Mouse (Mus musculus) MEL (cell line): ENCODE results near the gene Olfr373. TPM values are rescaled to one million over a fixed set of nuclear protein-coding genes. Genes with fewer than 3 reads are reported as not detected.
"Not testable (repeated sequence)": the region's sequence is repeated elsewhere in the genome, so short reads cannot be mapped to it uniquely, and the experiment has no call there.

Source experiments
- DNase-seq: peaks from one replicate; pipeline ENCODE4 v3.0.0; 2011; ENCODE audit warnings: low read depth, low spot score
- H3K27ac ChIP-seq: 2 replicates; pipeline ENCODE4 v1.5.1; 2012; ENCODE audit warnings: low read depth, mild to moderate bottlenecking, control low read depth, low read length, moderate library complexity; ENCODE audit not compliant: control insufficient read depth
- H3K27me3 ChIP-seq, 2 experiments: fragments of 150-350 bp in 1 of 2; sonication (generic) in 1 of 2; 2 replicates each; pipeline ENCODE4 v1.6.1; 2012; ENCODE audit warnings: low read length in 2 of 2, mild to moderate bottlenecking in 2 of 2, improper control_type of control experiment in 1 of 2, moderate library complexity in 1 of 2; ENCODE audit not compliant: insufficient read depth in 2 of 2, control insufficient read depth in 1 of 2
- H3K36me3 ChIP-seq, 2 experiments: 2 replicates each; pipeline ENCODE4 v1.6.1; 2012 to 2014; ENCODE audit warnings: low read length in 2 of 2, improper control_type of control experiment in 1 of 2, inconsistent platforms in 1 of 2, mild to moderate bottlenecking in 1 of 2; ENCODE audit not compliant: insufficient read depth in 2 of 2, control insufficient read depth in 1 of 2
- H3K4me1 ChIP-seq, 2 experiments: fragments of 150-350 bp in 1 of 2; sonication (generic) in 1 of 2; 2 replicates each; pipeline ENCODE4 v1.6.1; 2012; ENCODE audit warnings: low read length in 2 of 2, improper control_type of control experiment in 1 of 2, mild to moderate bottlenecking in 1 of 2; ENCODE audit not compliant: insufficient read depth in 2 of 2, control insufficient read depth in 1 of 2
- H3K4me3 ChIP-seq, 2 experiments: fragments of 150-350 bp in 1 of 2; sonication (generic) in 1 of 2; 2 replicates each; pipeline ENCODE4 v1.5.1; 2012; ENCODE audit warnings: low read depth in 2 of 2, low read length in 2 of 2, mild to moderate bottlenecking in 2 of 2, moderate library complexity in 2 of 2, control low read depth in 1 of 2, improper control_type of control experiment in 1 of 2; ENCODE audit not compliant: control insufficient read depth in 1 of 2, insufficient read depth in 1 of 2
- H3K79me2 ChIP-seq: 2 replicates; pipeline ENCODE4 v1.6.1; 2012; ENCODE audit warnings: mild to moderate bottlenecking, low read length, moderate library complexity; ENCODE audit not compliant: control insufficient read depth, poor library complexity, insufficient read depth
- H3K9ac ChIP-seq: 2 replicates; pipeline ENCODE4 v1.6.1; 2012; ENCODE audit warnings: low read depth, mild to moderate bottlenecking, control low read depth, low read length, moderate library complexity; ENCODE audit not compliant: control insufficient read depth, poor library complexity, severe bottlenecking
- H3K9me3 ChIP-seq: fragments of 150-350 bp; sonication (generic); replicated peaks from 2 replicates; pipeline ENCODE4 v1.6.1; 2012; ENCODE audit warnings: mild to moderate bottlenecking, low read length, improper control_type of control experiment, moderate library complexity; ENCODE audit not compliant: insufficient read depth
- CTCF ChIP-seq, 3 experiments: IDR thresholded peaks in 2 of 3; conservative IDR thresholded peaks in 1 of 3; 2 replicates each; pipeline ENCODE4 v1.5.1; 2011 to 2012; ENCODE audit warnings: low read length in 3 of 3, low read depth in 2 of 3, mild to moderate bottlenecking in 2 of 3, improper control_type of control experiment in 1 of 3, inconsistent platforms in 1 of 3, mixed read lengths in 1 of 3, moderate library complexity in 1 of 3; ENCODE audit not compliant: control insufficient read depth in 1 of 3, insufficient read depth in 1 of 3, poor library complexity in 1 of 3, severe bottlenecking in 1 of 3
- E2F4 ChIP-seq: IDR thresholded peaks from 2 replicates; pipeline ENCODE4 v1.6.1; 2011; ENCODE audit warnings: low read depth, low read length, improper control_type of control experiment, borderline replicate concordance
- ELF1 ChIP-seq: IDR thresholded peaks from 2 replicates; pipeline ENCODE4 v1.6.1; 2014; ENCODE audit warnings: low read depth, mild to moderate bottlenecking, inconsistent platforms, low read length, improper control_type of control experiment, moderate library complexity
- EP300 ChIP-seq, 2 experiments: IDR thresholded peaks; 2 replicates each; pipeline ENCODE4 v1.6.1; 2011; ENCODE audit warnings: improper control_type of control experiment in 2 of 2, low read length in 2 of 2, low read depth in 1 of 2, mild to moderate bottlenecking in 1 of 2
- GABPA ChIP-seq: IDR thresholded peaks from 2 replicates; pipeline ENCODE4 v1.6.1; 2012; ENCODE audit warnings: low read depth, mild to moderate bottlenecking, inconsistent platforms, low read length, improper control_type of control experiment, moderate library complexity
- GATA1 ChIP-seq: IDR thresholded peaks from 2 replicates; pipeline ENCODE4 v1.6.1; 2011; ENCODE audit warnings: low read depth, low read length, improper control_type of control experiment
- HCFC1 ChIP-seq: IDR thresholded peaks from 2 replicates; pipeline ENCODE4 v1.6.1; 2012; ENCODE audit warnings: low read depth, mild to moderate bottlenecking, inconsistent platforms, low read length, improper control_type of control experiment, moderate library complexity
- JUND ChIP-seq: IDR thresholded peaks from 2 replicates; pipeline ENCODE4 v1.6.1; 2011; ENCODE audit warnings: low read depth, mild to moderate bottlenecking, improper control_type of control experiment, low read length
- KAT2A ChIP-seq: conservative IDR thresholded peaks from 2 replicates; pipeline ENCODE4 v1.6.1; 2012; ENCODE audit warnings: low read depth, low read length, improper control_type of control experiment, inconsistent platforms
- MXI1 ChIP-seq: IDR thresholded peaks from 2 replicates; pipeline ENCODE4 v1.6.1; 2011; ENCODE audit warnings: mild to moderate bottlenecking, low read depth, low read length, improper control_type of control experiment
- MYB ChIP-seq: IDR thresholded peaks from 2 replicates; pipeline ENCODE4 v1.6.1; 2011; ENCODE audit warnings: mild to moderate bottlenecking, low read depth, low read length, improper control_type of control experiment
- POLR2AphosphoS5 ChIP-seq: IDR thresholded peaks from 2 replicates; pipeline ENCODE4 v1.6.1; 2012; ENCODE audit warnings: low read depth, borderline replicate concordance, mild to moderate bottlenecking, inconsistent platforms, low read length, moderate library complexity, mixed read lengths
- TCF12 ChIP-seq: IDR thresholded peaks from 2 replicates; pipeline ENCODE4 v1.6.1; 2014; ENCODE audit warnings: low read depth, mild to moderate bottlenecking, inconsistent platforms, low read length, improper control_type of control experiment, moderate library complexity
- USF1 ChIP-seq: IDR thresholded peaks from 2 replicates; pipeline ENCODE4 v1.6.1; 2014; ENCODE audit warnings: low read depth, mild to moderate bottlenecking, inconsistent platforms, low read length, improper control_type of control experiment, moderate library complexity
- USF2 ChIP-seq, 2 experiments: IDR thresholded peaks; 2 replicates each; pipeline ENCODE4 v1.6.1; 2011 to 2012; ENCODE audit warnings: improper control_type of control experiment in 2 of 2, low read length in 2 of 2, borderline replicate concordance in 1 of 2, inconsistent platforms in 1 of 2, low read depth in 1 of 2, mild to moderate bottlenecking in 1 of 2; ENCODE audit not compliant: insufficient read depth in 1 of 2
- ZC3H11A ChIP-seq: IDR thresholded peaks from 2 replicates; pipeline ENCODE4 v1.6.1; 2012; ENCODE audit warnings: low read depth, mild to moderate bottlenecking, inconsistent platforms, low read length, improper control_type of control experiment
- ZKSCAN1 ChIP-seq: IDR thresholded peaks from 2 replicates; pipeline ENCODE4 v1.6.1; 2012; ENCODE audit warnings: low read depth, mild to moderate bottlenecking, inconsistent platforms, low read length, improper control_type of control experiment, moderate library complexity
- ZMIZ1 ChIP-seq: IDR thresholded peaks from 2 replicates; pipeline ENCODE4 v1.6.1; 2012; ENCODE audit warnings: low read depth, mild to moderate bottlenecking, inconsistent platforms, low read length, improper control_type of control experiment, moderate library complexity
- ZNF384 ChIP-seq: IDR thresholded peaks from 2 replicates; pipeline ENCODE4 v1.6.1; 2012; ENCODE audit warnings: low read depth, mild to moderate bottlenecking, inconsistent platforms, low read length, improper control_type of control experiment
- polyA plus RNA-seq, 2 experiments: library from polyadenylated mRNA; stranded (reverse) in 1 of 2; unstranded in 1 of 2; fragments of >175 nt in 1 of 2; fragments of >200 nt in 1 of 2; gene quantifications; 2 replicates each; pipeline versions ENCODE4 v1.2.1 to v1.2.4; 2012; ENCODE audit warnings: low replicate concordance in 2 of 2, low read depth in 1 of 2; ENCODE audit not compliant: insufficient read length in 2 of 2, insufficient read depth in 1 of 2, missing spikeins in 1 of 2
- total RNA-seq: library from RNA; depleted of rRNA; stranded (reverse); fragments of 300-350 nt; gene quantifications from 2 replicates; pipeline ENCODE4 v1.2.3, GENCODE M21; 2012

Olfr373 gene
- total and polyA plus RNA-seq, 3 experiments = 0.04 to 1.0 TPM; not detected in 1

DNA sequence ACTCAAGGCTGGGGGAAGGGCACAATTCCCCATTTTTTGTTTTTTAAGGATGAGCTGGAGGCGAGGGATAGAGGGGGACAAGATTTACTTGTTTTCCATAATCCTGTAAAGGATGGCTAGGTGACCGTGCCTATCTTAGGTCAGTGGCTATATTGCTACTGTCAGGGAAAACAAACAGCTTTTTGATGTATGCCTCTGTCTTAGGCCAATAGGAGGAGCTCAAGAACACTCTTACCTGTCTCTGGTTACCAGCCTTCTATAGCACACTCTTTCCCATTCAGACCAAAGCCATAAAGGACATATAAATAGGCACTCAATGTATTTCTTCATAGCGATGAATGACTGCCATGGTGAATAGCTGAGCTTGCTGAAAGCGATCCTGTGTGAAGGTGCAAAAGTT lies 35.6 kb downstream of the Olfr373 start:
- Histone ChIP-seq H3K79me2 (no peaks in the 10 kb centered on the region), H3K9me3 (no peaks in the 10 kb centered on the region), H3K4me1 (no peaks in the 10 kb centered on the region), H3K4me3 (no peak overlapping the region), H3K36me3 (no peaks in the 10 kb centered on the region), H3K9ac (no peak overlapping the region), H3K27ac (no peak overlapping the region), H3K27me3 (no peaks in the 10 kb centered on the region)
- no peak for DNase-seq
- TF ChIP-seq E2F4 (no peak), ZC3H11A (no peak), POLR2AphosphoS5 (no peak), USF2 (IDR thresholded peaks at IDR 0.05; ENCODE audit: borderline replicate concordance in 1 of 2, insufficient read depth in 1 of 2, low read depth in 1 of 2, low read length in 2 of 2) (no peak), EP300 (IDR thresholded peaks at IDR 0.05; ENCODE audit: low read depth in 1 of 2, low read length in 2 of 2) (no peak), ZKSCAN1 (no peak), KAT2A (no peak), MXI1 (no peak), GATA1 (no peak), ZMIZ1 (no peak), ZNF384 (no peak)
- TF ChIP-seq, all 39 proteins: peak for 0

DNA sequence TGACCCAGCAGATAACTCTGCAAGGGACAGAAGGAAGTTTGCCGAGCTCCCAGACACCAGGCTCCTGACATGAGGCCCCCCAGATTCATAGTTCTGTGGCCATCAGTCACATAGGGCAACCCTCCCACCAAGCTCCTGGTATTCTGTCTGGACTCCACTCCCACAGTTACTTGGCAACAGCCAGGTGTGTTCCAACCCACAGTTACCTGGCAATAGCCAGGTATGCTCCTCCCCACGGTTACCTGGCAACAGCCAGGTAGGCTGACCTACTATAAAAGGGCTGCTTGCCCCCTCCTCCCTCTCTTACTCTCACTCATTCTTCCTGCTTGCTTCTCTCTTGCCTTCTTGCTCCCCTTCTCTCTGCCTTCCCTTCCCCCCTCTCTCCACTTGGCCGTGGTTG lies 38.5 kb downstream of the Olfr373 start:
- not testable (repeated sequence) for H3K9ac ChIP-seq, H3K27ac ChIP-seq, H3K4me3 ChIP-seq, H3K4me1 ChIP-seq, H3K79me2 ChIP-seq, H3K36me3 ChIP-seq, DNase-seq, H3K27me3 ChIP-seq, H3K9me3 ChIP-seq

DNA sequence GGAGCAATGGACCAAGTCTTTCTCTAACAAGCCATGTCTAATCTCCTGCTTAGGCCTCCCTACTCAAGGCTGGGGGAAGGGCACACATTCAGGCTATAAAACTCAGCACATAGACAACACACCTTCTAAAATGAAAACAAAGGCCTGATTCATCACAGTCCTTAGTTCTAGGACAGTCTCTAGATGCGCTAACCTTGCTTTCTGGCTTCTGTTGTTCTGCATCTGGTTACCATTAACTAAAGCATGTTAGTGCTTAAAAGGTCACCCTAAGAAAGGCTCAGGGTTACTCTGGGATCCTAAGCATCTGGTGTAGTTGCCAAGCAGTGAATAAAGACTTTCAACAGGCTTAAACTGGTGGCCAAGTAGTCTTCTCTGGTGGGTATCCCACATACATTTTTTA lies 39.0 kb downstream of the Olfr373 start:
- Histone ChIP-seq H3K4me1 (no peaks in the 10 kb centered on the region), H3K9me3 (no peaks in the 10 kb centered on the region), H3K4me3 (no peak overlapping the region), H3K9ac (no peak overlapping the region), H3K27ac (no peak overlapping the region), H3K36me3 (no peaks in the 10 kb centered on the region), H3K27me3 (no peaks in the 10 kb centered on the region), H3K79me2 (no peaks in the 10 kb centered on the region)
- no peak for TF ChIP-seq HCFC1
- TF ChIP-seq ELF1 = no peak
- no peak for TF ChIP-seq MYB
- TF ChIP-seq CTCF (IDR thresholded peaks at IDR 0.05 in 2 of 3, conservative IDR thresholded peaks at IDR 0.05 in 1 of 3; ENCODE audit: control insufficient read depth in 1 of 3, insufficient read depth in 1 of 3, low read depth in 2 of 3, low read length in 3 of 3, poor library complexity in 1 of 3, severe bottlenecking in 1 of 3) = no peak
- no peak for TF ChIP-seq USF1
- no peak for TF ChIP-seq GABPA
- no peak for TF ChIP-seq TCF12
- TF ChIP-seq GATA1 = no peak
- TF ChIP-seq JUND = no peak
- no peak for DNase-seq
